Mouse (Mus musculus): ENCODE data around the gene Coa5.

Gene Coa5

DNA sequence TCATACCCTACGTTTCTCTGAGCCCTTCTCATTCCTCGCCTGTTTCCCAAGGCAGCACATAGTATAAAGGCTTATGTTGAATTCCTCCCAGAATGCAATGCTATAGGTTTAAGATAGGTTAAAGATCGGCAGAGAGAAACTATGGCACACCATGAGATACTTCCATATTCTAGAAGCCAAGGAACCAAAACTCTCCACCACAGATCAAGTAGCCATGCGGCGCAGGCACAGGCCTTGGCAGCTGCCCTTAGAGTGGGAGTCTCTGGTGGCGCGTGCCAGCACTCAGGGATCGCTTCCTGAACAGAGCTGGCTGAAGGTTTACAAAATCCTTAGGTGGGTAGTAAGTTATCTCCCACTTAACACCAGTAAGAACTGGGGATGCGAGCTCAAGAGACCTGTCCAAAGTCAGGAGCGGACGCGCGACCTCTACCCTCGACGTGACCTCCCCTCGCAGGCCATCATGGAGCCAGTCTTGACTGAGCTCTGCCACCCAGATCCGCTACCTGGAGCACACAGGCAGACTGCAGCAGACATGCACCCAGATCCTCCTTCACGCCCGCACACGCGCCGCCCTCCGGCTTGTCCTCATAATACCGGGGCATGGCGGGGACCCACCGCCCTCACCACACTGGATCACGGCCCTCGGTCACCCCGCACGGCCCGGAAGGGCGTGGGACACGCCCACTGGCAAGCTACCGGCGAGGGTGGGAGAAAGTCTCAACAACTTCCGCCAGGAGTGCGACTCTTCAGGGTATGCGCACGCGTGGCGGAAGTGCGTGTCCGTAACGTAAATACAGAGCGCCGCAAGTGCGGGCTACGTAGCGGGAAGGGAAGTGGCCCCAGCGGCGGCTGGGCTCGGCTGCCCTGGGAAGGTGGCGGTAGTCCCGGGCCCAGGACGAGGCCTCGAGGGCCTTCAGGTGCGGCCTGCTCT lies at the start of gene Coa5, which contains the start of gene Unc50:
TSS of gene Coa5 (minus strand) at position 738 of the 931 bp plus-strand sequence.
TSS of gene Unc50 (plus strand) at position 774 of the 931 bp plus-strand sequence.
- DNase-seq (ENCODE audit: low read depth, low spot score) = peak; percentile 97

DNA sequence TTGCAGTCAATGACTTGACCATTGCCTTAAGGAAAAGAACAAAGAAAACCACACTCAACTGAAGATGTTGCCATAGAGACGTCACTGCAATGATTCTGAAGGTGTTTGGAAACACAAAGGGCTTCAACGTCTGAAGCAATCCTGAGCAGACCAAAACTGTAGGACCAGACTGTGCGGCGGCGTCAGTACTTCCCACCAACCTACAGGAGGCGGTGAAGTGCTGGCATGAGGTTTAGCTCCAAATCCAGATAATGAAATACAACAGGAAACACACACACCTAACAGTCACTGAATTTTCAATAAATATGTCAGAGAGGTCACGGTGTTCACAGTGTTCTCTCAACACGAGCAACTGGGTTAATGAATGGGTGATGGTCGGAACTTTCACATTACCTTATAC lies 49.2 kb upstream of the Coa5 start:
- DNase-seq (ENCODE audit: low read depth, low spot score) = no peak

DNA sequence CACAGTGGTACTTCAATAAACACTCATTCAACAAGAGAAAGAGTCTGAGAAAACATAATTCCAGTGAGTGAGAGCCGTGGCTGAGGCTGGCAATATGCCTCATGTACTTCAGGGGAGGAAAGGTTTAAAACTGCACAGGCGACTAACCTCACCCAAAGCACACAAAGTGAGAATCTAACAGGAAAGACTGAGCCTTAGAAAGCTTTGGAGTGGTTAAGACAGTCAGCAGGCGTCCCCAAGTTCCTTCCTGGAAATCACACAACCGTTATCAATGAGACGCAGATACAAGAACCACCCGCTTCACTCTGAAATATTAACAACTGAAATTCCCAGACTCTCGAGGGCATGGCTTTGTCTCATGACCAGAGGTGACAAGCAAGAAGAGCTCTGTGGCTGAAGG lies 48.5 kb upstream of the Coa5 start:
- no peak for DNase-seq (ENCODE audit: low read depth, low spot score)

DNA sequence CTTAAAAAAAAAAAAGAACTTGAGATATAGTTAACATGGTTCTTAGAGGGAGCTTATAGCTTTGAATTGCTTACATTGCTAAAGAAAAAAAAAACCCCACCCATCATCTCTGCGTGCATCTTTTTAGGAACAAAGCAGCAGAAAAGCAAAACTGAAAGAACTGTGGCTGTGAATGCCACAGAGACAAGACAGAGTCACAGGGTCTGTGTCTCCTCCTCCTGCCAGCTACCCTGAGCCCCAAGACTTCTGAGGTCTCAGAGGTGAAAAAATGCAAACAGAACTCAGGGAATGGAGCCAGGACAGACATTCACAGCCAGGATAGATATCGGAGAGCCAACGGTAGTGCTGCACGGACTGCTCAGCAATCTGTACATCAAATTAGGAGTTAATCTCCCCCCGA lies 48.0 kb upstream of the Coa5 start:
- no peak for DNase-seq (ENCODE audit: low read depth, low spot score)

DNA sequence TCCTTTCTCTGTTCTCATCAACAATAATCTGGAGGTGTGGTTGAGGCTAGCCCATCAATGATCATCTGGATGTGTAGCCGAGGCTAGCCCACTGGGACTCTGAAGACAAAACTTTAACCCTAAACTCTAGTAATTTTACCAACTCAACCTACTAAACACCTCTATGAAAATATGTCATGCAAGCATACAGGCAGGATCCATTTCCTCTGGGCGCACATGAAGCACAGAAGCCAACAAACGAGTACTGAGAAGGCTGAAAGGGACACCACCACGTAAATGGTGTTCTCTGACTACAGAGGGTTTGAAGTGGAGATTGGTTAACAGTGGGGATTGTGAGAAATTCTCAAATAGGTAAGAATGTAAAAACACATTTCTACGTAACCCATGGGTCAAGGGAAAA lies 47.3 kb upstream of the Coa5 start:
- DNase-seq (ENCODE audit: low read depth, low spot score) = no peak

DNA sequence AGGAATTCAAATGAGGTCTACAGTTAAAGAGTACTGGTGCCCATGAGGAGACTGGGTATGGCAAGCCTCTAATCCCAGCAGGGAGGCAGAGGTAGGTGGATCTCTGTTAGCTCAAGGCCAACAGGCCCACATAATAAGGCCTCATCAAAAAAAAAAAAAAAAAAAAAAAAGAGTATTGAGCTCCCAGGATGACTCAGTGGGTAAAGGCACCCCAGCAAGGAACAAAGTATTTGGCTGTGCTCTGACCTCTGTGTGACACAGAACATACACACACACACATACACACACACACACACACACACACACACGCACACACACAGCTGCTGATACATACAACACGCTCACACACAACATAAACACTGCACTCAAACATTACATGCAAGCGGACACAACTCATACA lies 45.4 kb upstream of the Coa5 start:
- no peak for DNase-seq (ENCODE audit: low read depth, low spot score)

DNA sequence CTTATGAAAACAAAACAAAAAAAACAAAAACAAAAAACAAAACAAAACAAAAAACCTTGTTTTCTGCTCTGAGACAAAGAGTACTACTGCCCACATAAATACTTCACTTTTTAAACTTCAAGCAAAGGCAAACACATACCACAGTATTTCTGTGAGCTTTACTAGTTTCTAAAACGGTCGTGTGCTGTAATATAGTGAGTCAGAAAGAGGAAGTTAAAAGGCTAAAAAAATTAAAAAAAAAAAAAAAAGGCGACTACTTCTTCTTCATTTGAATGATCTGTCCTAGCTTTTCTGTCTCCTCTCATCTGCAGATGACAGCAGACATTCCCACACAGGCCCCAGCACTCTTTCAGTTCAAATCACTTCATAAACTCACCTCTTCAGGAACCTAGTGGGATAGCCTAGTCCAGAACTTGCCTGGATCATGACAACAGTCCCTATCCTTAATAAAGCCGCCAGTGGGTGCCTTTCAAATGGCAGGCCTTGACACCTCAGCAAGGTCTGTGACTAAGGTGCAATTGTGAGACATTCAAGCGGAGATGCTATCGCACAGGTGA lies 44.8 kb upstream of the Coa5 start:
- DNase-seq (ENCODE audit: low read depth, low spot score) = no peak

DNA sequence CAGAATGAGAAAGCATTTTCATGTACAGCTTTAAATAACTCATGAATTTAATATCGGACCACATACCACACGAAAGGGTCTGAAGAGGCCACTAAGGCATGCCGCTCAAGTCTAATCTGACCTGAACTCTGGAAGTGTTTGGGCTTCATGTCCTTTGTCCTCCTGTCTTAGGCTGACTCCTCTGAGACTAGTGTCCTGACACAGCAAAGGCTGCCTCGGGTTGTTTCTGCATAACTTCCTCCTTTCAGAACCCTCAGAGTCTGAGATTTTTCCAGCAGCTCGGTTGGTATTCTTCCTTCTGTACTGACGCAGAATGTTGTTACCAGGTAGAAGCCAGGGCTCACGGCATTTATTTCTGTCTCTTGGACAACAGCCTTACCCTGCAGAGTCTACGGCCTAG lies 44.1 kb upstream of the Coa5 start:
- DNase-seq (ENCODE audit: low read depth, low spot score) = no peak

DNA sequence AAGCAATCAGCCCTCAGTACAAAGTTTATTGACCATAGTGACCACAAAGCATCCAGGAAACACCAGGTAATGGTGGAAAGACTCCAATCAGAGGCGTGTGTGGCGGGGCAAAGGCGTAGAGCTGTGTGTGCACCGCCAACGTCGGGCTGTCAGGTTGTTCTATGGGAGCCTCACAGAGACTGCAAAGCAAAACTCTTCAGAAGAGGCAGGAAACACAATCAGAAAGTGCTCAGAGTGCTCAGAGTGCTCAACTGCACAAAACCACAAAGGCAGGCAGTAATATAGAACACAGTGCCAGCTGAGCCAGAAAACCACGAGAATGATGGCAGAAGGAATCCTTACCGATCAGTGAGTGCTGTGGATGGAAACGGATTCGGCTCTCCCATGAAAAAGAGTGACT lies 43.3 kb upstream of the Coa5 start:
- DNase-seq (ENCODE audit: low read depth, low spot score) = no peak

DNA sequence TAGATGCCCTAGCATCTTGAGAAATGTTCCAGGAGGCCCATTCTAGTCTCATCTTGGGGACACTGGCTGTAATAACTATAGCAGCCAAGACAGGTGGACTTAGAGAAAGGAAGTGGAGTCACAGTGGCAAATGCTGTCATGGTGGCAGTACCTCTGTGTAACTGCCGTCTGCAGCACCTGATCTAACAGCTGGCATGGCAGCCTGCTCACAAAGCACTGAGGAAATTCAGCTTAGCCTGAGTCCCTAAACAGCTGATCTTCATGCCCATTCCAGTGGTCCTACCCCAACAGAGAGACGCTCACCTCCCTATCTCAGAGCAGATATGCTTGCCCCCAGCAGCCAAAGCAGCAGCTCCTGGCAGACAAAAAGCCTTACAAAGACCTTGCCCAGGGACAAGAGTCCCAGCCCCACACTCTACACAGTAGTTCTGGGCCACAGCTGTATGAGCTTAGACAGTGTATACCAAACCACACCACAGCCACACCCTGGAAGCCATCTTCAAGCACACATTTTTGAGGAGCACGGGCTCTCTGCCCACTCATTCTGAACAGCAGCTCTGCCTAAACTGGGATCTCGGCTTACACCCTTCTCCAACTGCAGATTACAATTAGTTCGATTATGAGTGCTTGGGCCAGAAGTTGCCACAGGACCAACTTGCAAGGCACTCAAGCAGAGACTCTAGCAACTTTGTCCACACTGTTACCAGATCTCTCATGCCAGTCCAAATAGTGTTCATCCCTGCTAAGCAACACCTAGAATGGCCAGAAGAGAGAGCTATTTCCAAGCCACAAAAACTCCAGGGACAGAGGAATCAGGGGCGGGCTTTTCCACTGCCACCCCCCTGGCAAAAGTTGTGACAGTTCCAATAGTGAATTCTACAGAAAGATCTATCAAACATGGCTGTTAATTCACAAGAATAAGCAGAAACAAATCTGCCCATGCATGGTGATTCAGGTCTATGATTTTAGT lies 41.6 kb upstream of the Coa5 start:
- no peak for DNase-seq (ENCODE audit: low read depth, low spot score)

DNA sequence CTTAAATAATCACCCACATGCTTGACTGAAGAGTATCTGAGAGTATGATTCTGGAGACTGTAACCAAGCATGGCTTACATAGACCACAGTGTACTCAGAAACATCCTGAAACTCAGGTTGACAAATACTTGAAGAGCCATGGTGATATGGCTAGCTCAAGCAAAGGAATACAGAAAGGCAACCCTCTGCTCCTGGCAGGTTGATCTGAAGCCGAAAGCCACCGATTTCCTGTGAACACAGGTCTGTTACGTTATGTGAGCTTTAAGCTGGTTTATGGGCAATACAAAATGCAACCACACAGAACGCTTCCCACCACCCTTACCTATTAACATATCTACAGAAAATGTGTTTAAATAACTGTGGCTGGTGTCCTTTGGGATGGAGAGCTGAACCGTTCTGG lies 39.1 kb upstream of the Coa5 start:
- DNase-seq (ENCODE audit: low read depth, low spot score) = no peak

DNA sequence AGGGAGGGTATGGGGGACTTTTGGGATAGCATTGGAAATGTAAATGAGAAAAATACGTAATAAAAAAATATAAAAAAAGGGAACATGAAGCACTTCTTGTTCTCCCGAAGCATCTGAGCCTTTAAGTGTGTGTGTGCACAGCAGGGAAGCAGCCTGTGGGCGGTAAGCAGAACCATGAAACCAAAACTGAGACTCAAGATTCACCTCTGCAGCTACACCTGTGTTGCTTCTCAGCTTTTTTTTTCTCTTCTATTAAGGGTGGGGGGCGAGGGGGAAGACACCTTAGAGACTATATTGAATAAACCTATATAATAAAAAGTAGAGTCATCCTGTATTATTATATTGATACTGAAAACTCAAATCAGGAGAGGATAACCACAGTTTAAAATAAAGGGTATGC lies 37.9 kb upstream of the Coa5 start:
- no peak for DNase-seq (ENCODE audit: low read depth, low spot score)

DNA sequence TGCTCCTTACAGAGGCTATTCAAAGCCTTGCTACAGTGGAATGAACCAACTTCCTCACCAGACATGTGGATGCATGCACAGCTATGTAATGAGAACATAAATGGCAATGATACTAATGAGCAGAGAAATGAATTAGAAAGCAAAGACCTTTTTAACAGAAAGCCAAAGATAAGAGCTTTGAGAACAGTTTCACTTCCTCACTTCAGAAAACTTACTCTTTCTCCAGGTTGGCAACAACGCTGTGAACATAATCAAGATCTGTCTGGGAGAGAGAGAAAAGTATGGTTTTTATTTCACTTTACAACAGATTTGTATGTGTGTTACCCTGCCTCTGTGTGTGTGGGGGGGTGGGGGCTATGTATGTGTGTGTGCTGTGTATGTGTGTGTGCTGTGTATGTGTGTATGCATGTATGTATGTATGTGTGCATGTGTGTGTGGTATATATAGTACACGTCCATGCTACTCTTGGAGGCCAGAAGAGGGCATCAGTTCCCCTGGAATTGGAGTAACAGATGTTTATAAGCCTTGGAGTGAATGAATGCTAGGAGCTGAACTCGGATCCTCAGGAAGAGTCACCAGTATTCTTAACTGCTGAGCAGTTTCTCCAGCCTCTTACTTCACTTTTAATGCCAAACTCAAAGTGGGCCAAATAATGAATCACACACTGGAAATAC lies 36.6 kb upstream of the Coa5 start:
- DNase-seq (ENCODE audit: low read depth, low spot score) = no peak

DNA sequence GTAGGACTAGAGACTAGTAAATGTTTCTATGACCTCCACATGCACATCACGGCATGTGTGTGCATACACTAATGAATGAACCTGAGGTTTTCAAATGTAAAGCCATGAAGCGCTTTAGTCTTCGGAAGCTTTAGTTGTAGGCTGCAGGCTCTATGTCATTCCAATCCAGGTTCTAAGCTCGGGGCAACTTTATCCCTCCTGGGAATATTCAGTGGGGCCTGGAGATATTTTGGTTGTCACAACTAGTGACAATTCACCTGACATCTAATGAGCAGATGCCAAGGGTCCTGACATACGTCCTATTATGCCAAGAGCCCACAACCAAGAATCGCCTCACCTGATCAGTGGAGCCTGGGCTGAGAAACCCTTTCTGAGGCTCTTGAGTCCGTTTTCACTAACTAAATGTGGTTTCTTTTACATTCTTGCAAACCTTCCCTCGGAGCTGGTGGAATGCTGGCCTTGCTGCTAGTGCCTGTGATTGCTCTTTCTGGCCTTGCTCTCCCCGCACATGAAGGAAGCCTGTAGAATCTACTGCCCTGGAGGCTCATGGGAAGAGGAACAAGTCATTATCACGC lies 35.1 kb upstream of the Coa5 start:
- DNase-seq (ENCODE audit: low read depth, low spot score) = no peak

DNA sequence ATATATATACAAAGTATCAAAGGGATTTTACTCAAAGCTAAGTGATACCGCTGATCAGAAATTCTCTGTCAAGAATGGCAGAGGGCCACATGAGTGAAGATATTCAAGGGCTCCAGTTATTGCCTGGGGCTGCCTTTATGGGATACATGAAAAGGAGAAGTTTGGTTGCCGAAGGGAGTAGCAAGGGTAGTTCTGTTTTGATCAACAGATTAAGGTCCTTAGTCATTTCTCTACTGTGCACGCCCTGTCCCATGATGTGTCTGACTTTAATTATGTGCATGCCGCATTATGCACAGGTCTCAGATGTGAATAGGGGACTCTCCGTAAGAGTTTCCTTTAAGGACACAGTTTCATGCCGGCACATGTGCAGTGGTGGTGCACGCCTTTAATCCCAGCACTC lies 27.6 kb upstream of the Coa5 start:
- DNase-seq (ENCODE audit: low read depth, low spot score) = no peak

DNA sequence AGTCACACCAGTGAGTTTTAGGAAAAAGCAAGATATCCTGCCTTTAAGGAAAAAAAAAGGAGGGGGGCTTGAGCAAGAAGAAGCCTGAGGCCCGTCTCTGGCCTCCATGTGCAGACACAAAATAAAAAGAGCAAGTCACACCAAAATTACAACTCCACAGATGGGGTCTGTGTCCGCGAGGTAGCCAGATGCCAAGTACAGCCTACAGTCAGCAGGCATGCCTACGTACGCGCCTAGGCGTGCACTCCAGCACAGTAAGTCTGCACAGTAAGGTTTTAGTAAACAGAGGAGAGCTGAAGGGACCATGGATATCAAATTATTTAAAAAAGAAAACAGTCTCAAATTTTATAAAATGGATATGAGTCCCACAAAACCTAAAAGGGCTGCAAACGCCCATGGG lies 21.4 kb upstream of the Coa5 start:
- no peak for DNase-seq (ENCODE audit: low read depth, low spot score)

DNA sequence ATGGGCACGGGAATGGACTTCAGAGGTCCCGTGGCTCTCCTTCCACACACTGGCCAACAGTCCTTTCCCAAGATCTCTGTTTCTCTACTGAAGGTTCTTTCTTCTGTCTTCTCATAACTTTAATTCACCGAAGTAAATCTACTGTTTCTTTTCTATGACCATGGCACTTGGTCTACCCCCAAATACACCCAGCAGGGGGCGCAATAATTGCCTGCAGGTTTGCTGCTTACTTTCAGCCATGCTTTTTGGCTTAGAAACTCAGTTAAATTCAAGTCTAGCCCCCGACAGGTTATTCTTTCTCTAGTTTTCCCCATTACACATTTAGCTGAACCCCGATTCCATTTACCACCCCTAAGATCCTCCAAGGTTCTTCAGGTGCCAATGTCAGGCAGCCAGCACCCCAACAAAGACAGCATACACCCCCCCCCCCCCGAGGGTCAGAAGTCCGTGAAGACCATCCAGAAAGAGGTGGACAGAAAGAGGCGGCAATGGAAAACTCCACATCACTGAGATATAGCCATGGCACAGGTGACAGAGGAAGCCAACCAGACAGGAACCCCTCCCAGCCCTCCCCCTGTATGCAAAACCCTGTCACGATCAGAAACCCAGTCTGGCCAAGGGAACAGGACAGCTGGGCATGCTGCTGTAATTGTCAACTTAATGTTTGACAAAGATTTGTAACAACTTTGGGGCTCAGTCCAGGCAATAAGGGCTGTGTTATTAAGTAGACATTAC lies 18.6 kb upstream of the Coa5 start:
- DNase-seq (ENCODE audit: low read depth, low spot score) = no peak

DNA sequence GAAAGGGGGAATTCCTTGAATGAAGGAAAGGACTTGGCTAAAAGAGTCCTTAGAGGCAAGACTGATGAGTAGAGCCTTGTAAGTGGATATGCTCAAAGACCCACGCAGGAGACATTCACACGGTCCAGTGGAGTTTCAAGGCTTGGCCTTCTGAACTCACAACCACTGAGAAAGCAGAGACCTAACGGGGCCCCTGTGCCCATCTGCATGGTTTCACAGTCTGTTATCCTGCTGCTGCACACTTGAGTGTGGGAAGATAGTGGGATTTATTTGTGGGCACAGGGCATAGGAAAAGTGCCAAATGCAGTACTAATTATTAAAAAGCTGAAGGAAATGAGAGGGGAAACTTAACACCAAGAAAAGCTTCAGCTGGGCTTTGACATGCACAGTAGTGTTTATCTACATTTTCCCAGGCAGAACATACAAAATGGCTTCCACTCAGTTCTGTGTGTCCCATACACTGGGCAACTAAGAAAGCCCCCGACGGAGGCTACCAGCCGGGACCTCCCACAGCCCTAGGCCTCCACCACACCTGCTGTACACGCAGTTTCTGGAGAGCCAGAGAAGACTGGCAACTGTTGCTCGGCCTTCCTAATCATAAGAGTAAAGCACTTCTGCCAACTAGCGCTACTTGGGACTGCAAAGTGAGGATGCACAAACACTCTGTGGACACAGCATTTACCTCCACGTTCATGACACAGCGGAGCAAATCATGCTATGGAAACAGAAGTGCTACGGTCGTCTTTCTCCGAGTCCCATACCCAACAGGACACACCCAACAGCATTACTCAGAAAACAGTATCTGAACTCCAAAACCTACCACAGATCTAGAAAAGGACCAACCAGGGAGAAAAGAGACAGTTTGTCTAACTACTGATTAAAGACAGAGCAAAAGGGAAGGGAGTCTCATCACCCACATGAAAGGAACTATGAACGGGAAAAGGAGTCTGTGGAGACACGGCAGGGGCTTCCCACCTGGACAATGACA lies 13.2 kb upstream of the Coa5 start:
- no peak for DNase-seq (ENCODE audit: low read depth, low spot score)

DNA sequence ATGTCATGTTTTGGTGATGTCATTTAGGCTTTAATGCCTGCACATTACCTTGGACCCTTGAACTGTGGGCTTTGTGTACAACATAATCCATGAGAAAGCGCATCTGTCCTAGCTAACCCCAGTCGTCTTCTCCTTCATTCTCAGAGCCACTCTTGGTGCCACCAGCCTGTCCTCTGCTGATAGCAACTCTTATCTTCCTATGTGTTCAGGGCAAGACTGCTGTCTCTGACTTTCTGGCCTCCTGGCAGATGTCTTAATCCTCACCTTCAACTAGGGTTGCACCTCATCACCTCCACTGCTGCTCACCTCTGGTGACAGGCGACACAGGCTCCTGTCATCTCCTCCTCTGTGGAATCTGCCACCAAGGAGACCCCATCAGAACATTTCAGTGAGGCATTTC lies 6.5 kb upstream of the Coa5 start:
- DNase-seq (ENCODE audit: low read depth, low spot score) = no peak

All from telencephalon, adult 2 months (tissue).